Mouse (Mus musculus): ENCODE data around the gene Capzb. TPM values are rescaled to one million over a fixed set of nuclear protein-coding genes. Genes with fewer than 3 reads are reported as not detected.

Gene Capzb
- polyA plus RNA-seq, 1 experiment from 2014 or later, result 415 TPM

DNA sequence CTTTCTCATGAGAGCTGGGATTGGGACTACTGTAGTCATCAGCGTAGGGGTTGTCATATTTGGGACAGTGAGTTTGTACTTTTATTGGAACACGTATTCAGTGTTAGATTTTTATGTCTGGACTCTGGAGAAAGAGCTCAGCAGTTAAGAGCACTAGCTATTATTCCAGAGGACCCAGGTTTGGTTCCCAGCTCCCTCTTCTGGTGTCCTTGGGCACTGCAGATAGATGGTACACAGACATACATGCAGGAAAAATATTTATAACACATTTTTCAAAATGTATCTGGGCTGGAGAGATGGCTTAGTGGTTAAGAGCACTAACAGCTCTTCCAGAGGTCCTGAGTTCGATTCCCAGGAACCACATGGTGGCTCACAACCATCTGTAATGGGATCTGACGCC, 28.3 kb downstream of the Capzb start:
- Histone ChIP-seq H3K27me3 (ENCODE audit: insufficient read depth, low read length) (no peaks in the 10 kb centered on the region), H3K9me3 (ENCODE audit: low read length) (no peaks in the 10 kb centered on the region), H3K36me3 (ENCODE audit: insufficient read depth, low read length) (peaks cover 3% of the 10 kb centered on the region), H3K4me1 (ENCODE audit: insufficient read depth, low read length) (peaks cover 12% of the 10 kb centered on the region), H3K9ac (replicated peaks; ENCODE audit: low read length) (no peak overlapping the region), H3K27ac (ENCODE audit: low read length) (no peak overlapping the region), H3K4me3 (ENCODE audit: low read length) (no peak overlapping the region), H3K4me2 (replicated peaks; ENCODE audit: low read depth, low read length) (no peak overlapping the region)
- 92% methylated on average over 4 of the region's 4 CpGs for WGBS
- ATAC-seq (ENCODE audit: low FRiP score, low TSS enrichment), result no peak

DNA sequence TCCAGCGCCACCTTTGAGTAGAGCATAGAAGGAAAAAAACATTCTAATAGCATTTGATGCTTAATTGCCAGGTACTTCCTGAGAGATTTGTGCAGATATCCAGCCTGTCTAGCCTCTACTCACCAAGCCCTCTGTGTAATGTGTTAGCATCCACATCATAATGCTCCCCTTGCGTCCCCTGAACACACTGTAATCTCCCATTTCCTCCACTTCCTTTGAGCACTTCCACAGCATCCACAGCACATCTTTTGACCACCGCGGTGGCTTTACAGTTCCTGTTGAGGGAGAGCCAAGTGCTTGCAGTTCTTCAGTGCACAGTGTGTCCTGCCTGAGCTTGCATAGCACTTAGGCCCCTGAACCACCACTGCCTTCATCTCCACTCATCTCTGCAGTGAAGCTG, 29.1 kb downstream of the Capzb start:
- Histone ChIP-seq H3K27ac (ENCODE audit: low read length) (no peak overlapping the region), H3K4me2 (replicated peaks; ENCODE audit: low read depth, low read length) (no peak overlapping the region), H3K4me3 (ENCODE audit: low read length) (no peak overlapping the region), H3K9ac (replicated peaks; ENCODE audit: low read length) (no peak overlapping the region), H3K4me1 (ENCODE audit: insufficient read depth, low read length) (peaks cover 18% of the 10 kb centered on the region), H3K27me3 (ENCODE audit: insufficient read depth, low read length) (no peaks in the 10 kb centered on the region), H3K36me3 (ENCODE audit: insufficient read depth, low read length) (peaks cover 5% of the 10 kb centered on the region), H3K9me3 (ENCODE audit: low read length) (no peaks in the 10 kb centered on the region)
- ATAC-seq (ENCODE audit: low FRiP score, low TSS enrichment), result no peak
- WGBS, result 74% methylated on average over 4 of the region's 4 CpGs

DNA sequence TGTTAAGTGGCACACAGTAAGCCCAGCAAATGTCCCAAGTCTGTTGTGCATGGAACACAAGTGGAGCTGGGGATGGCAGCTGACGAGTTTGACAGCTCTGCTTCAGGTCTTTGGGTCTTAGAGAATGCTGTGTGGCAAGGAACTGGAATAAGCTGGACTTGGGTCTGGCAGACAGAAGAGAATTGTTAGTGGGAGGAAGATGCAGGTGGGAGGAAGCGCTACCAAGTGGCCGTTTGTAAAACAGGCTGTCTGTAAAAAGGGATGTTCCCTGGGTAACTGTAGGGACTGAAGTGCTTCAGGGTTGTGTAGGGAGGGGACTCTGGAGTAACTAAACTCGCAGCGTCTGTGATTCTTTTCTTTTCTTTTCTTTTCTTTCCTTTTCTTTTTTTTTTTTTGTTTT, 32.4 kb downstream of the Capzb start:
- Histone ChIP-seq H3K9ac (replicated peaks; ENCODE audit: low read length) (no peak overlapping the region), H3K27me3 (ENCODE audit: insufficient read depth, low read length) (no peaks in the 10 kb centered on the region), H3K4me2 (replicated peaks; ENCODE audit: low read depth, low read length) (no peak overlapping the region), H3K4me3 (ENCODE audit: low read length) (no peak overlapping the region), H3K36me3 (ENCODE audit: insufficient read depth, low read length) (peaks cover 5% of the 10 kb centered on the region), H3K4me1 (ENCODE audit: insufficient read depth, low read length) (peaks cover 39% of the 10 kb centered on the region), H3K9me3 (ENCODE audit: low read length) (no peaks in the 10 kb centered on the region), H3K27ac (ENCODE audit: low read length) (no peak overlapping the region)
- WGBS, result 56% methylated on average over 5 of the region's 5 CpGs
- no peak for ATAC-seq (ENCODE audit: low FRiP score, low TSS enrichment)

DNA sequence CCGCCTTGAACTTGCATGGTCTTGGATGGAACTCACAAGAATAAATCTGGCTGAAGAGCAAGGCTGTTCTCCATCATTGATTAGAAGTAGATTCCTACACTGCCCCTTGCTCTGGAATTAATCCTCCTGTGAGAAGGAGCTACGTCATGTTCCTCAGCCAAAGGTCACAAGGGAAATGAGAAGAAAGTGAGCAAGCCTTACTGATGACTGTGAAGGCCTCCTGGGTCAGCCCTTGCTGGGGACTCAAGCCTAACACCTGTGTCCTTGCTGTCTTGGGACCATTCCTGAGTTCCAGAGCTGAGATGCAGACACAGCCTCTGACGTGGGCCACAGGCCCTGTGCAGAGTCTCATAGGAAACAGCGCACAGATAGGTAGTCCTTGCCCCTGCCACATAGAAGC, 33.2 kb downstream of the Capzb start:
- peaks cover 47% of the 10 kb centered on the region for H3K4me1 ChIP-seq (ENCODE audit: insufficient read depth, low read length)
- H3K9ac ChIP-seq (replicated peaks; ENCODE audit: low read length), result no peak overlapping the region
- no peak overlapping the region for H3K4me3 ChIP-seq (ENCODE audit: low read length)
- no peak overlapping the region for H3K4me2 ChIP-seq (replicated peaks; ENCODE audit: low read depth, low read length)
- no peaks in the 10 kb centered on the region for H3K27me3 ChIP-seq (ENCODE audit: insufficient read depth, low read length)
- H3K9me3 ChIP-seq (ENCODE audit: low read length), result no peaks in the 10 kb centered on the region
- peaks cover 5% of the 10 kb centered on the region for H3K36me3 ChIP-seq (ENCODE audit: insufficient read depth, low read length)
- WGBS, result 80% methylated on average over 4 of the region's 4 CpGs
- no peak for ATAC-seq (ENCODE audit: low FRiP score, low TSS enrichment)
- peak overlapping the region; percentile 29; the same call in 1 of the 2 replicates for H3K27ac ChIP-seq (ENCODE audit: low read length)

DNA sequence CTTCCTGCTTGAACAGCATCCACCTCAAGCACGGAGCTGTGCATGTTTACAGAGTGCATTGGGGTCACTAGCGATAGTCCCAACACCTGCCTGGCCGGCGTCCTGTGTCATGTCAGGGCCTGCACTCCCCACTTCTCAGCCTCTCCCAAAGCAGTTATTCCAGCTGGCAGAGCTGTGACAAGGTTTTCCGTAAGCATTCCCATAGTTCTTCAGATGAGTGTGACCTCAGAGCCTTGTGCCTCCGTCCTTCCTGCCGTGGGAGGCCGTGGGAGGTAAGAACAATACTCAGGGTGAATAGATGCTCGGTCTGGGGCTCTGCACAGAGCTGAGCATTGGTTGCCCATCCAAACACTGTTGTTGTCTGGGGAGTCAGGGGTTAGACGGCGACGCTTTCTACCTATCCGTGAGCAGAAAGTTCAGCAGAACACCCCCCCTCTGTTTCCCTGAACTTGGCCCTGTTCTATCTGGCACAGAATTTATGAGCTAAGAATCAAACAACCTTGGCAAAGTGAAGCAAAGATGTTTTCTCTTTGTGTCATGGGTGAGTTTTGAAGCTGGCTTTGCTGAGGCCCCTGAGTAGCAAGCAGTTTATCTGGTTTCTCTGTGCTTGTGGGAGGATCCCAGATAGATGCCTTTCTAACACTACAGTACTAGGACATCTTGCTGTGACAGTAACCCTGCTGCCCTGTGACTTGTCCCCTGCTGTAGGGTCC, 34.0 kb downstream of the Capzb start:
- Histone ChIP-seq H3K36me3 (ENCODE audit: insufficient read depth, low read length) (peaks cover 5% of the 10 kb centered on the region), H3K27ac (ENCODE audit: low read length) (0 out of 2 replicates have a peak overlapping the region, but pooled peaks have one; percentile 16), H3K27me3 (ENCODE audit: insufficient read depth, low read length) (no peaks in the 10 kb centered on the region), H3K4me3 (ENCODE audit: low read length) (no peak overlapping the region), H3K4me1 (ENCODE audit: insufficient read depth, low read length) (peaks cover 48% of the 10 kb centered on the region), H3K9ac (replicated peaks; ENCODE audit: low read length) (no peak overlapping the region), H3K9me3 (ENCODE audit: low read length) (no peaks in the 10 kb centered on the region), H3K4me2 (replicated peaks; ENCODE audit: low read depth, low read length) (no peak overlapping the region)
- ATAC-seq (ENCODE audit: low FRiP score, low TSS enrichment), result peak; percentile 64
- WGBS, result 30% methylated on average over 13 of the region's 13 CpGs

DNA sequence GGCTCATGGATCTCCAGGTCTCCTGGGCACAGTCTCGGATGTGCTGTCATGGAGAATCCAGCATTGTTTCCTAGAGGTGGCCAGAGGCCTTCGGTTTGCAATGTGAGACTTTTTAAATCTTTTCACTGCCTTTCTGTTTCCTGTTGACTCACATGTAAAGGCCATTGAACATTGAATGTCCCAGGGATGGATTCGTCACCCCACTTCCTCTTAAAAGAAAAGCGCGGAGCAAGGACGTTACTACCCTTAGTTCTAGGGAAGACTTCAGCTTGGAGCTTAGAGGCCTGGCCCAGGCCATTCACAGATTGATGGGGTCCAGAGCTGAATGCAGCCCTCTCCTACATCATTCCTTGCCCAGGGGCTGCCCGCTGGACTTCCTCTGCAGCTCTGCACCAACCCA, 35.2 kb downstream of the Capzb start:
- ATAC-seq (ENCODE audit: low FRiP score, low TSS enrichment), result no peak
- Histone ChIP-seq H3K4me1 (ENCODE audit: insufficient read depth, low read length) (peaks cover 58% of the 10 kb centered on the region), H3K9ac (replicated peaks; ENCODE audit: low read length) (no peak overlapping the region), H3K36me3 (ENCODE audit: insufficient read depth, low read length) (peaks cover 5% of the 10 kb centered on the region), H3K27me3 (ENCODE audit: insufficient read depth, low read length) (no peaks in the 10 kb centered on the region), H3K27ac (ENCODE audit: low read length) (0 out of 2 replicates have a peak overlapping the region, but pooled peaks have one; percentile 26), H3K4me2 (replicated peaks; ENCODE audit: low read depth, low read length) (no peak overlapping the region), H3K9me3 (ENCODE audit: low read length) (no peaks in the 10 kb centered on the region), H3K4me3 (ENCODE audit: low read length) (no peak overlapping the region)
- WGBS, result 77% methylated on average over 7 of the region's 7 CpGs

DNA sequence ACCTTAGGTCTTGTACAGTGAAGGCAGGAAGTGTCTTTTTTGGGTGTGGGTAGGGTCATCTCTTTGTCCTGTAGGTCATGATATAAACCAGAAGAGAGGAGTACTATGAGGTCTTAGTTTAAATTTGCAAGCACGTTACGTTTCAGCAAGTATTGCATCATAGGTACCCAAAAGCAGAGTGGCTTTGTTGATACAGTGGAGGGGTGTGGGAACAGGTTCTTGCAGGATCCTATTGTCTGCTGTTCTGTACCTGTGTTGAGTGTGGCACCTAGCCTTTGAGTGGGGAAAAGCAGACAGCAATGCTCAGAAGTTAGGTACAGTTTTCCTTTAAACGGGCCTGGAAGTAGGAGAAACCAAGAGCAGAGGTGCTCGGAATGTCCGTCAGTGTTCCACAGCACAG, 36.6 kb downstream of the Capzb start:
- 87% methylated on average over 5 of the region's 5 CpGs for WGBS
- Histone ChIP-seq H3K9ac (replicated peaks; ENCODE audit: low read length) (no peak overlapping the region), H3K36me3 (ENCODE audit: insufficient read depth, low read length) (peaks cover 5% of the 10 kb centered on the region), H3K4me1 (ENCODE audit: insufficient read depth, low read length) (peaks cover 56% of the 10 kb centered on the region), H3K27me3 (ENCODE audit: insufficient read depth, low read length) (no peaks in the 10 kb centered on the region), H3K27ac (ENCODE audit: low read length) (no peak overlapping the region), H3K4me3 (ENCODE audit: low read length) (no peak overlapping the region), H3K4me2 (replicated peaks; ENCODE audit: low read depth, low read length) (no peak overlapping the region), H3K9me3 (ENCODE audit: low read length) (no peaks in the 10 kb centered on the region)
- no peak for ATAC-seq (ENCODE audit: low FRiP score, low TSS enrichment)

DNA sequence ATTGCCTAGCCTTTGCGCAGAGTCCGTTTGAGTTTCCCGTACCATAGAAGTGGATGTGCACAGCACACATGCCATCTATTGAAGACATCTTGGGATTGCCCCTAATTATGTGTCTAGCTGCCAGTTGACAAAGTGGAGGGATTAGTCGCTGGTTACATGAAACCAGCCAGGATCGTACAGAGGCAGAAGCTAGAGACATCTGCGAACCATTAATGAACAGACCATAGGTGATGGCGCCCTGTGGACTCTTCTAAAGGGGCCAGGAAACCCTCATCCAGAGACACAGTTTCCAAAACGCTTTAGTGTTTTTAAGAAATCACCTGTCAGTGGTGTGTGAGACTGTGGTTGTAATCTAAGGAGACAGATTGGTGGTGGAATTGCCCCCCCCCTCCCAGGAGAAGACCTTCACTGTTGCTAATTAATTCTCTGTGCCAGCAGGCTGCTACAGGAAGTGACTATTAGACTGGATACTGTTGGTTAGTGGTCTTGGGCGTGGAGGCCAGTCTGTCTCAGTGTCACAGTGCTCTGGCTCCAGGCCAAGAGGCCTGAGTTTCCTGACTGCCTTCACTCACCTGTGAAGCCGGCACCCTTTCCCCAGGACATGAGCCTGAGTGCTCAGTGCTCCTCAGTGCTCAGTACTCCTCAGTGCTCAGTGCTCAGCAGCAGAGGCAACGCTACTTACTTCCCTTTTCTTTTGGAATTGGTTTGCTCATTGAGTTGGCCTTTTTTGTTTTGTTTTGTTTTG, 37.8 kb downstream of the Capzb start:
- peaks cover 5% of the 10 kb centered on the region for H3K36me3 ChIP-seq (ENCODE audit: insufficient read depth, low read length)
- peak overlapping the region; percentile 1; the same call in 1 of the 2 replicates for H3K27ac ChIP-seq (ENCODE audit: low read length)
- ATAC-seq (ENCODE audit: low FRiP score, low TSS enrichment), result no peak
- no peak overlapping the region for H3K4me3 ChIP-seq (ENCODE audit: low read length)
- H3K4me2 ChIP-seq (replicated peaks; ENCODE audit: low read depth, low read length), result no peak overlapping the region
- H3K27me3 ChIP-seq (ENCODE audit: insufficient read depth, low read length), result no peaks in the 10 kb centered on the region
- H3K9ac ChIP-seq (replicated peaks; ENCODE audit: low read length), result no peak overlapping the region
- H3K4me1 ChIP-seq (ENCODE audit: insufficient read depth, low read length), result peaks cover 55% of the 10 kb centered on the region
- H3K9me3 ChIP-seq (ENCODE audit: low read length), result no peaks in the 10 kb centered on the region
- 57% methylated on average over 11 of the region's 11 CpGs for WGBS

DNA sequence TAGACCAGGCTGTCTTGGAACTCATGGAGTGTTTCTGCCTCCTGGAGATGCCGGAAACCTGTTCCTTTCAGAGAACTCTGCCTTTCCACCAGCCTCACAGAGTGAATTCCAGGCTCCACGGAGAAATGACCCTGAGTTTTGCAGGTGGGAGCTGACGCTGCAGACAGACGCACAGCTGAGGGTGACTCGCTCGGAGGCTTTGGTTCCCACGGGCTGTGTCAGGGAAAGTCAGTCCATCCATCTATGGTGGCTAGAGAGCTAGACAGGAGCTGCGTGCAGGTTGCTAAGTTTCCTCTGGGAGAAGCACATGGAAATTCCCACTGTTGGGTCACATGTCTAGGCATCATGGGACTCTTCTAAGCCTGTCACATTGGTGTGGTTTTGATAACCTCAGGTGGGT, 38.5 kb downstream of the Capzb start:
- Histone ChIP-seq H3K27me3 (ENCODE audit: insufficient read depth, low read length) (no peaks in the 10 kb centered on the region), H3K27ac (ENCODE audit: low read length) (no peak overlapping the region)

More for the DNA sequence above, 38.5 kb downstream of the Capzb start:
- Histone ChIP-seq H3K4me2 (replicated peaks; ENCODE audit: low read depth, low read length) (no peak overlapping the region), H3K9ac (replicated peaks; ENCODE audit: low read length) (no peak overlapping the region), H3K4me1 (ENCODE audit: insufficient read depth, low read length) (peaks cover 53% of the 10 kb centered on the region), H3K9me3 (ENCODE audit: low read length) (no peaks in the 10 kb centered on the region), H3K4me3 (ENCODE audit: low read length) (no peak overlapping the region), H3K36me3 (ENCODE audit: insufficient read depth, low read length) (no peaks in the 10 kb centered on the region)
- ATAC-seq (ENCODE audit: low FRiP score, low TSS enrichment), result no peak
- WGBS, result 73% methylated on average over 8 of the region's 8 CpGs

Data from kidney, embryonic 16.5 days (tissue).